Mouse (Mus musculus): ENCODE measurements around the gene Lgr6. TPM values are rescaled to one million over a fixed set of nuclear protein-coding genes. Genes with fewer than 3 reads are reported as not detected.

Lgr6 gene
- polyA plus RNA-seq, 1 experiment: 2.9 TPM

DNA sequence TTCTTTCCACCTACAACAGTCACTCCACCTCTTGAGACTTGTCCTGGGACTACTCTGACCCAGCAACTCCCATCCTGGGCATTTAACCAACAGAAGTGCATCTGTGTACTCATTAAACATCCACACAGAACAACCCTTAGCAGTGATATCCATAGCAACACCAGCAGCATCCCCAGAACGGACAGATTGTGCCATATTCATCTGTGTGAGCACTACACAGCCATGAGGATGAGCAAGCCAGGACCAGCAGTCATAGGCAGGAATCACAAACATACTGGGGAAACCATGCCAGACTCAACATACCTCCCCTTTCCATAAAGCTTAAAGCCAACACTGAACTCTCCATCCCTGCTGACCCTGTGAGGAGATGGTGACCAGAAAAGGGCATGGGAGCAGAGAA, 17.7 kb downstream of the Lgr6 start:
- Histone ChIP-seq H3K4me1 (ENCODE audit: control insufficient read depth, insufficient read depth, low read length) (peaks cover 5% of the 10 kb centered on the region), H3K27me3 (ENCODE audit: control insufficient read depth, insufficient read depth, low read length) (no peaks in the 10 kb centered on the region), H3K27ac (ENCODE audit: insufficient read depth, low read length) (no peak overlapping the region), H3K4me3 (replicated peaks; ENCODE audit: insufficient read depth, low read depth, low read length) (no peak overlapping the region)
- DNase-seq: no peak
- no peak for TF ChIP-seq POLR2A (IDR thresholded peaks at IDR 0.05; ENCODE audit: borderline replicate concordance, insufficient read depth, low read length)
- no peak for TF ChIP-seq CTCF (IDR thresholded peaks at IDR 0.05; ENCODE audit: borderline replicate concordance, insufficient read depth, low read depth, low read length)
- WGBS: 38% methylated on average over 1 of the region's 1 CpGs

DNA sequence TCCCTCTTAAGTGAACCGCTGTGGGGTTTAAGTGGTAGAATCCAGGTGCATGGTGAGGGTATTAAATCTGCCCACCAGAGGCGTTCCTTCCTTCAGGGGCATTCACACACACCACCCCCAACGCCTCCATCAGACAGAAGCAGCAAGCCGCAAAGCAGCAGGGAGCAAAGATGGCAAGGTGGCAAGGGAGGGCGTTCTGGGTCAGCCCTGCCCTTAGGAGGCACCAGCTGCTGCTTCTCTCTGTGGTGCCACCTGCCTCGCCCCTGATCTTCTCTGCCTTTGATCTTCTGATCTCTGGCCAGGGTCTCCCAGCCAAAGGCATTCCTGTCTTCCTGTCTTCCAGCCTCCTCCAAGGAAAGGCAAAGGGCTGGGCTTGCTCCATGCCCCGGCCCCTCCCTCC, 19.1 kb downstream of the Lgr6 start:
- Histone ChIP-seq H3K4me3 (replicated peaks; ENCODE audit: insufficient read depth, low read depth, low read length) (no peak overlapping the region), H3K27ac (ENCODE audit: insufficient read depth, low read length) (no peak overlapping the region), H3K27me3 (ENCODE audit: control insufficient read depth, insufficient read depth, low read length) (no peaks in the 10 kb centered on the region), H3K4me1 (ENCODE audit: control insufficient read depth, insufficient read depth, low read length) (peaks cover 5% of the 10 kb centered on the region)
- no peak for TF ChIP-seq CTCF (IDR thresholded peaks at IDR 0.05; ENCODE audit: borderline replicate concordance, insufficient read depth, low read depth, low read length)
- WGBS: 50% methylated on average over 7 of the region's 7 CpGs
- DNase-seq: no peak

DNA sequence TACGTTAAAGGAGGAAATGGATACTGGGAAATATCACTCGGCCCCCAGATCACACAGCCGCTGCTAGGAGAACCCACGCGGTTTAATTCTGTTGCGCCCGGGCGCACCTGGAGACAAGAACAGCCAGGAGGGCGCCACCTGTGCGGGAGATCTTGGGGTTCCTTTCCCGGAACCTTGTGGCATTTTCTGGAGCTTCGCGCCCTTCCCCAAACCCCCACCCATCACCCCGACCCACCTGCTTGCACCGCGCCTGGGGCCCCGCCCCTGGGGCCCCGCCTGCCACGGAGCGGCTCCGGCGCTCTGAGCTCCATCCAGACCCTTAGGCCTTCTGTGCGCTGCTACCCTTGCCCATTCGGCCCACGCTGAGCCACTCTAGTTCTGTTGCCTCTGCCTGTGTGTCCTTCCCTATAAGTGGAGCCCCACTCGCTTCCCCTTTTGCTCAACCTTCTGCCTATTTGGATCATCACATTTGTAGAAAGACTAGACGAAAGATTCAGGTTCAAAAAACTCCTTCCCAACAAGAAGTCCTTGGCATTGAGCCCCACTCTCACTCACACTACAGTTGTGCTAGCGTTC, 19.7 kb downstream of the Lgr6 start:
- TF ChIP-seq CTCF (IDR thresholded peaks at IDR 0.05; ENCODE audit: borderline replicate concordance, insufficient read depth, low read depth, low read length): no peak
- no peak for TF ChIP-seq POLR2A (IDR thresholded peaks at IDR 0.05; ENCODE audit: borderline replicate concordance, insufficient read depth, low read length)
- DNase-seq: no peak
- Histone ChIP-seq H3K4me3 (replicated peaks; ENCODE audit: insufficient read depth, low read depth, low read length) (no peak overlapping the region), H3K27me3 (ENCODE audit: control insufficient read depth, insufficient read depth, low read length) (no peaks in the 10 kb centered on the region), H3K27ac (ENCODE audit: insufficient read depth, low read length) (no peak overlapping the region), H3K4me1 (ENCODE audit: control insufficient read depth, insufficient read depth, low read length) (peaks cover 5% of the 10 kb centered on the region)
- WGBS: 17% methylated on average over 28 of the region's 28 CpGs

DNA sequence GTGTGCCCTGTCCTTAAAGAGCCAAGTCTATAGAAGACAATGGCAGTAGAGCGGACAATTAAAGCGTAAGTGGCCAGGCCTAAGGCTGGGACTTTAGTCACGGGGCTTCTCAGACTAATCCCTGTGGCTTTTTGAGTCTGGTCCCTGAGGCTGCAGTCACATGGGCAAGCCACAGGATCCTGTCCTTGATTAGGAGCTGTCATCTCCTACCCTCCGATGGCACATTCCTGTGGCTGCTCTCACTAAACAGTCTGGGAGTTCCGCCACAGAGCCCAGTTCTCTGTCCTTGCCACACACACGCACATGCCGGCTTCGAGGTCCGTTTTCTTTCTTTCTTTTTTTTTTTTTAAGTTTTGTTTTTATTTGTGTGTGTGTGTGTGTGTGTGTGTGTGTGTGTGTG, 21.6 kb downstream of the Lgr6 start:
- 67% methylated on average over 9 of the region's 9 CpGs for WGBS
- TF ChIP-seq CTCF (IDR thresholded peaks at IDR 0.05; ENCODE audit: borderline replicate concordance, insufficient read depth, low read depth, low read length): no peak
- no peak for TF ChIP-seq POLR2A (IDR thresholded peaks at IDR 0.05; ENCODE audit: borderline replicate concordance, insufficient read depth, low read length)
- no peak for DNase-seq
- Histone ChIP-seq H3K4me3 (replicated peaks; ENCODE audit: insufficient read depth, low read depth, low read length) (no peak overlapping the region), H3K4me1 (ENCODE audit: control insufficient read depth, insufficient read depth, low read length) (no peaks in the 10 kb centered on the region), H3K27me3 (ENCODE audit: control insufficient read depth, insufficient read depth, low read length) (no peaks in the 10 kb centered on the region), H3K27ac (ENCODE audit: insufficient read depth, low read length) (no peak overlapping the region)

DNA sequence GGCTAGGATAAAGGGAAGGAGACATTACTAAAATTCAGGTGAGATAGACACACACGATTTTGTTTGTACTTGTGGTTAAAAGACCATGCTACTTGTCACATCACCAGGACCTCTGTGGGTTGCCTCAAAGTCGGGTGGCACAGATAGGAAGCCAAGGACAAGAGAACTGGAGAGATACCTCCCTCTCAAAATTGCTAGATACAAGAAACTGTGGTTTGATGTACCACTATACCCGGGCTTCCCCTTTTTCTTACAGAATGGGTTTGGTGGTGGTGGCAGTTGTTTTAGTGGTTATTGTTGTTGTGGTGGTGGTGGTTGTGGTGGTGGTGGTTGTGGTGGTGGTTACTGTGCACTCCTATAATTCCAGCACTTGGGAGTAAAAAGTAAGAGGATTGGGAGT, 22.8 kb downstream of the Lgr6 start:
- 77% methylated on average over 3 of the region's 3 CpGs for WGBS
- H3K27me3 ChIP-seq (ENCODE audit: control insufficient read depth, insufficient read depth, low read length): no peaks in the 10 kb centered on the region
- TF ChIP-seq CTCF (IDR thresholded peaks at IDR 0.05; ENCODE audit: borderline replicate concordance, insufficient read depth, low read depth, low read length) (no peak), POLR2A (IDR thresholded peaks at IDR 0.05; ENCODE audit: borderline replicate concordance, insufficient read depth, low read length) (no peak)
- no peaks in the 10 kb centered on the region for H3K4me1 ChIP-seq (ENCODE audit: control insufficient read depth, insufficient read depth, low read length)
- no peak overlapping the region for H3K4me3 ChIP-seq (replicated peaks; ENCODE audit: insufficient read depth, low read depth, low read length)
- H3K27ac ChIP-seq (ENCODE audit: insufficient read depth, low read length): no peak overlapping the region
- DNase-seq: no peak

DNA sequence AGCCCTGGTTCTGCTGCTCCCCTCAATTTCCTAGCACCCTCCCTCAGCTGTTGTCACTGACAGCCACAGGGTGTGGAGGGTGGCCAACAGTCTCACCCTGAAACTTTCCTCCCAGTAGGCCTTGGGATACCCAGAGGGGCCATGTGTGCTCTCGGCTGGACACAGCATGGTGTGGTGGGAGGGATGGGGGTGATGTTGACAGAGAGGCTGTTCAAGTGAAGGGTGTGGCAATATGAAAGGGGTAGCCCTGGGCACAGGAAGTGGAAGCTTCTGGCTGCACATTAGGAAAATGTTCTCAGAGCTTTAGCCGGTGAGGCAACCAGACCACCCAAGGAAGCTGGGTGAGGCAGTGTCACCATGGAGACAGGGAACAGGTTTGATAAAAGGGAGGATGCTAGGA, 26.1 kb downstream of the Lgr6 start:
- no peak overlapping the region for H3K4me3 ChIP-seq (replicated peaks; ENCODE audit: insufficient read depth, low read depth, low read length)
- no peaks in the 10 kb centered on the region for H3K27me3 ChIP-seq (ENCODE audit: control insufficient read depth, insufficient read depth, low read length)
- WGBS: 41% methylated on average over 2 of the region's 2 CpGs
- TF ChIP-seq POLR2A (IDR thresholded peaks at IDR 0.05; ENCODE audit: borderline replicate concordance, insufficient read depth, low read length): no peak
- no peak for TF ChIP-seq CTCF (IDR thresholded peaks at IDR 0.05; ENCODE audit: borderline replicate concordance, insufficient read depth, low read depth, low read length)
- no peaks in the 10 kb centered on the region for H3K4me1 ChIP-seq (ENCODE audit: control insufficient read depth, insufficient read depth, low read length)
- DNase-seq: no peak
- H3K27ac ChIP-seq (ENCODE audit: insufficient read depth, low read length): no peak overlapping the region

DNA sequence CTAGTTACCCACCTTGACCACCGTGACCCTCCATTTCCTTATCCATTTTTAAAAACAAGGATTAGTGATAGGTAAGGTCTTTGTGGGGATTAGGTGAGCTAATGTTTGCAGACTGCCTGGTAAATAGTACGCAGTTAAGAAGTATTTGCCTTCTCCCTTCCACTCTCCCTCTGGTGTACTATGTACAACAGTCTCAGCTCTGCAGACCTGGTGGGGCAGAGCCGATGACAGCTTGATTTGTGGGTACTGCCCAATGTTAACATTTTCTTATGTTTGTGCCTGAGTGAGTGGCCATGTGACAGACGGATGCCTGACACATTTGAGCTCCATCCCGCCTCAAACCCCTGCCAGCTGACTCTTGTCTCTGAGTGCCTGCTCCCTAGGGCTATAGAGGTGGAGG, 28.6 kb downstream of the Lgr6 start:
- H3K27ac ChIP-seq (ENCODE audit: insufficient read depth, low read length): no peak overlapping the region
- WGBS: 81% methylated on average over 5 of the region's 5 CpGs
- no peaks in the 10 kb centered on the region for H3K4me1 ChIP-seq (ENCODE audit: control insufficient read depth, insufficient read depth, low read length)
- H3K4me3 ChIP-seq (replicated peaks; ENCODE audit: insufficient read depth, low read depth, low read length): no peak overlapping the region
- no peaks in the 10 kb centered on the region for H3K27me3 ChIP-seq (ENCODE audit: control insufficient read depth, insufficient read depth, low read length)
- DNase-seq: no peak
- TF ChIP-seq CTCF (IDR thresholded peaks at IDR 0.05; ENCODE audit: borderline replicate concordance, insufficient read depth, low read depth, low read length) (no peak), POLR2A (IDR thresholded peaks at IDR 0.05; ENCODE audit: borderline replicate concordance, insufficient read depth, low read length) (no peak)

DNA sequence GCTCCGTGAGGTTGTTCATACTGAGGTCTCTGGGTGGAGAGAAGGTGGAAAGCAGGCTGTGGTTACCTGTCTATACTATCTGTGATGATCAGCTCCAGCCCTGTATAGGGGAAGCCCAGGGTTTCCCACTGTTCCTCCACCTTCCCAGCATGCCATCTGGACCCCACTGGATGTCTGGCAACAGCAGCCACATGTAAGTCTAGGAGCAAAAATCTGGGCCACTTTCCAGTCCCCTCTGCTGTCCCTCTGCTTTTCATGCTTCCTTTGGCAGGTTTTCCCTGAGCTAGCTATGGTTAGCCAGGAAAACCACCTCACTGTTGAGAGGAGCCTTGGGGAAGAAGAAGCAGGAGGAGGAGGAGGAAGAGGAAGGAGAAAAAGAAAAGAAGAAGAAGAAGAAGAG, 29.8 kb downstream of the Lgr6 start:
- H3K4me1 ChIP-seq (ENCODE audit: control insufficient read depth, insufficient read depth, low read length): no peaks in the 10 kb centered on the region
- WGBS: 36% methylated on average over 1 of the region's 1 CpGs
- H3K27me3 ChIP-seq (ENCODE audit: control insufficient read depth, insufficient read depth, low read length): no peaks in the 10 kb centered on the region
- H3K4me3 ChIP-seq (replicated peaks; ENCODE audit: insufficient read depth, low read depth, low read length): no peak overlapping the region
- no peak for DNase-seq
- TF ChIP-seq POLR2A (IDR thresholded peaks at IDR 0.05; ENCODE audit: borderline replicate concordance, insufficient read depth, low read length): no peak
- TF ChIP-seq CTCF (IDR thresholded peaks at IDR 0.05; ENCODE audit: borderline replicate concordance, insufficient read depth, low read depth, low read length): no peak
- no peak overlapping the region for H3K27ac ChIP-seq (ENCODE audit: insufficient read depth, low read length)

Data from cerebellum, adult 2 months (tissue).